Mouse (Mus musculus) gastrocnemius, postnatal 14 days (tissue): ENCODE measurements around the gene Poc1b. TPM values are rescaled to one million over a fixed set of nuclear protein-coding genes. Genes with fewer than 3 reads are reported as not detected.

Experiments
- DNase-seq: peaks from one replicate; pipeline ENCODE4 v3.0.0; 2021; ENCODE audit warnings: mixed read lengths
- intact Hi-C: fragments of 180-260 bp; cut with DNase I; formaldehyde crosslinking; loops from one replicate; pipeline ENCODE4 v1.15.1; 2025; ENCODE audit warnings: low total_unique reads
- total RNA-seq, 2 experiments: library from RNA; stranded (reverse); gene quantifications; 2 replicates each; pipeline ENCODE4 v1.2.3; 2021

The Poc1b gene
- total RNA-seq, 2 experiments from 2014 or later = 3.2 to 4.8 TPM

- intact Hi-C loops = no loop called here
- no peak for DNase-seq
Measured at GRCm38 (mm10) chr10:99241829-99242711, 135.2 kb downstream of the Poc1b start.

GRCm38 (mm10) chr10:99242721-99243120, 135.9 kb downstream of the Poc1b start:
- no peak for DNase-seq
- intact Hi-C loops = no loop called here

GRCm38 (mm10) chr10:99243907-99244489, 137.2 kb downstream of the Poc1b start:
- intact Hi-C loops = no loop called here

GRCm38 (mm10) chr10:99244655-99245260, 137.9 kb downstream of the Poc1b start:
- intact Hi-C loops = no loop called here
- DNase-seq = no peak

More at GRCm38 (mm10) chr10:99243907-99244489, 137.2 kb downstream of the Poc1b start:
- no peak for DNase-seq

DNA sequence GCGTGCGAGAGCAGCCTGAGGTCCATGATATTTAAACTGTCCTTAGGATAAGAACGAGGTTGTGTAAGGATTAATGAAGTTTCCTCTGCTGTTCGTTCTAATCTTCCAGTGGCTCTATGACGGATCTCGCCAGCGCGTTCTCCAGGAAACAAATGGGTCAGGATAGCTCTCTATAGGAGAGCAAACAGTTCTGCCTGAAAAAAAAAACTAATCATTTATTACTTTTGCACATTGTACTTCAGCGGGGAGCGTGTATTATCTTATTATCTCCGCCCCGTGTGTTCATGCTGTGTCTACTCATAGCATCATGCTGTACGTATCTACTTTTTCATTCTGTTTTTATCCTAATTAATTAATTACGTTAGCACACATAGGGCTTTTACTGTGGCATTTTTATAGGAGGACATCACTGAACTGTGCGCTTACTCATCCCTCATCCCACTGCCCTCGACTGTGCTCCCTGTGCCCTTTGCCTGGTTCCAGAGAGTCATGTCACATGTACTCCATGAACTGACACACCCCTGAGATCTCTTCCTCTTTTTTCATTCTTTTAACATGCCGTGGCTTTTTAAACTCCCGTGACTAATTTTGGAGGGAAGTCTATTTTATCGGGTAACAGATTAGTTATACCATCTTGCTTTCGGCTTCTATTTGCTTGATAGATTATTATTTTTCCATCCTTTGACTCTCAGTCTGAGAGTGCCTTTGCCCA, 140.1 kb downstream of the Poc1b start:
- intact Hi-C loops = no loop called here
- no peak for DNase-seq

Other genes with a start within 250 kb of the Poc1b start
- gene Atp2b1, start 192.6 kb upstream of the Poc1b start, total RNA-seq = 10 to 100 TPM; 55.0 to 55.8 TPM
- 1 to 10 TPM; 3.0 to 3.5 TPM for gene Galnt4, start 1.1 kb downstream of the Poc1b start, total RNA-seq
- gene Phxr2, start 19.3 kb downstream of the Poc1b start, total RNA-seq = not detected
- 10 to 100 TPM; 26.7 to 27.7 TPM for gene Dusp6, start 156.2 kb downstream of the Poc1b start, total RNA-seq